Mouse (Mus musculus) WW6 (cell line): ENCODE measurements around the gene Selenof.

ENCODE experiments used
- DNase-seq: peaks from one replicate; pipeline ENCODE4 v3.0.0-alpha.2; 2013; ENCODE audit warnings: low read depth, low spot score

Selenof gene

DNA sequence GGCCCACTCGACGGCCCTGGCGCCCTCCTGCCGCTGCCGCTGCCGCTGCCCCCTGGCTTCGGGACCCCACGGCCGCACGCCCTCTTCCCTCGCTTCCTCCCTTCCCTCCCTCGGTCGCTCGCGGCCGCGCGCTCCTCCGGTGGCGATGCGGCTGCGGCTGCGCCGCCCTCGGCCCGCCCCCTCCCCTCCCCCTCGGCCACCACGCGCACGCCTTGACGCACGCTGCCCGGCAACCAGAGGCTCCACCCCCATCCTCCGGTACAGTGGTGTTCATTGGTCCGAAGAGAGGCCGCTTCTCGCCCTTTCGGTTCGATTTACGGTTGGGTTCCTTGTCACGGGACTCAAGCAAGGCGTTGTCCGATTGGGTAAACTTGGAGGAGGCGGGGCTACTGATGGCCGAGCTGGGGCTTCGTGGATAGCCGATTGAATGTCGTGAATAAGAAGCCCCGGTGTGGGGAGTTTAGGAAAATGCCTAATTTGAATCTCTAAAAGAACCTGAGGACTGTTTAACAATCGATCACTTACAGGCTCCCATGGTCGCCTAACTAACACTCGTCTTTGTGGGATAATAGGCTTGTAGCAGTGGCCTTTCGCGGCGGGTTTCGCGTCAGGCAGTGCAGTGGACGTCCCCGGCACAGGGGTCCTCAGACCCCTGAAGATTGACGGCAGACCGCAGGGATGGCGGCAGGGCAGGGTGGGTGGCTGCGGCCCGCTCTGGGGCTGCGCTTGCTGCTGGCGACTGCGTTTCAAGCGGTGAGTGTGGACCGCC is at the start of gene Selenof, which contains the start of gene Hs2st1:
Gene Selenof, plus strand, starts transcription at position 258 of the 769 bp plus-strand sequence.
Gene Hs2st1, minus strand, starts transcription at position 135 of the 769 bp plus-strand sequence.
- peak; percentile 97 for DNase-seq

DNA sequence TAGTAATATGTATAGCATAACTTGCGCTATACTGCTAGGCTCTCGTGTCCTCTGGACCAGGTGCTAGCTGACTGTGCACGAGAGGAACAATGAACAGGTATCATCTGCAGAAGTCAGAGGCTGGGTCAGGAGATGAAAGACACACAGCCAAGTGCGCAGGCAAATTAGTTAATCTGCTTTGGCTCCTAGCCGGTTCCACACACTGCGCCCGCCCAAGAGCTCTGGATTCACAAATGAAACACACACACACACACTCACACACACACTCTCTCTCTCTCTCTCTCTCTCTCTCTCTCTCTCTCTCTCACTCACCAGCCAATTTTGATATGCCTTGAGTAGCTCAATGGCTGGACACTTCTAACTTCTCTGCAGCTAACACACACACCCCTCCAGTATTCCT is 42.2 kb upstream of the Selenof start:
- no peak for DNase-seq

DNA sequence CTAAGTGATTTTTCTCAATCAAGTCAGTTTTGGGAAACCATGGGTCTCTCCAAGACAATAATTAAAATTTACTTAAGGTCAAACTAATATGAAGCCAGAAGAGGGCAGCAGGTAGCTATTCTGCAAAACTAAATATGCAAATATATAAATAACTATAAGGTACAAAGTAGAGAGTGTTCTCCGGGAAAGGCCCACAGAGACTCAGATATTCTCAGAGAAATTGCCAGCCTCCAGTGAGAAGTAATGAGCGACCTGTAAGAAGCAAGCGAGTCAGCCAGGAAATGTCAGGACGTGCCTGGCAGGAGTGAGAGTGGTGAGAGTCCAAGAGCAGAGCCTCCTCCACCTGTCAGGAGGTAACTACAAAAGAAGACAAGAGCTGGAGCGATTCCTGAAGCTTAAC is 39.1 kb upstream of the Selenof start:
- no peak for DNase-seq

DNA sequence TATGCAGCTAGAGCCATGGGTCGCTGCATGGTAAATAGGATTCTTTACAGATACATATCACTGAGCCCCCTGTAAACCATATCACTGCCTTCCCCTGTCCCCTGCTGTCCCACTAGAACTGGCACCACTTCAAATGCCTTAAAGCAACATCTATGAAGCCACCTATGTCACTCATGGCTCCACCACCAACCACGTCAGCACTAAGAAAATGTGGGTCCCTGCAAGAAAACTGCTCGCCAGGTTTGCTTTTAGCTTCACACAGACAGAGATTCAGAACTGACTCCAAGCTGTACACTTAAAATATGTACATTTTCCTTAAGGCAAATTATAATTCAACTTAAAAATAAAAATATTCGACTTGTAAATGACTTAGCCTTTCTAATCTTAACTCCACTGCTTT is 35.0 kb upstream of the Selenof start:
- no peak for DNase-seq

DNA sequence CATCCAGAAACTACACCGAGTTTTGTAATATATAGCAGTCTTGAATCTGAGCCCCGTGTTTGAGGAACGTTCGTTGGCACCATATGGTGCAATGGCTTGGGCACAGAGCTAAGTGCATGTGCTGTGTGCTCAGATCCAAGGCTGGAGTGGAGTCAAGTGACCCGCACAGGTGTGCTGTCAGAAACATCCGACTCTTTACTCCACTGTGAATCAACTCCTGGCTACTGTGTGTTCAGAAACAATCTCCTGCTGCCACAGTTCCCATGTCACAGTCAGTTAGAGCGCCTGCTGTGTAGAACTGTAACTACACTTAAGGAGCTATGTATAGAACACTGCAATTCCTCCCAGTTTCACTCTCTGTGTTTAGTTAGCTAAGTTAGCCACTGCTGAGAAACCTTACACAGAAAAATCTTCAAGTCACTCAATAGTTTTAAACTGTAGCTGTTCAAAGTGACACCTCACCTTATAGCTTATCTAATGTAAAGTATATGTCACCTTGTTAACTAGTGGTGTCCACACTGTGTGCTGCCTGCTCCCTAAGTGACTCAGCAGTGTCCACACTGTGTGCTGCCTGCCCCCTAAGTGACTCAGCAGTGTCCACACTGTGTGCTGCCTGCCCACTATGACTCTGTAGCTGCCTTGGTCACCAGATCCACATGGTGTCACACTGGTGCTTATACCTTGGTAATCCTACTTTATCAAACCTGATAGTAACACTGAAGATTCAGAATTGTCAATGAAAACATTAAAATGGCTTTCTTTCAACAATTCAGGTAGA is 32.8 kb upstream of the Selenof start:
- DNase-seq, result no peak

- no peak for DNase-seq
Measured at GRCm38 (mm10) chr3:144539051-144539450, 31.1 kb upstream of the Selenof start.

DNA sequence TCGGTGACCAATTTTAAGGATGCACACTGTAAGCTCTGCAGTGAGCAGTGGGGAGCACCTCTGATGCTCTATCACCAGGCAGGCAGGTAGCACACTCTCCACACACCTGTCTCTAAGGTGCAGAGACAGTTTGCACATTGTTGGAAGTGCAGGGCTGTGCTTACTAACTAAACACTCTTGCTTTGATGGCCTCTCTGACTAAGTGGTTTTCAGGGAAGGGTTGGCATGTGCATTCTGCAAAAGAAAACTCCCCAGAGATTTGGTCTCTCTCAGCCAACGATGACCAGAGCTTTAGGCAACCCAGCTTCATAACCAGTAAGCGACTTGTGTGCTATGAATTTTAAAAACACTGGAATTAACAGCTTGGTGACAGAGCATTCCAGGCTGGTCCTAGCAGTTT is 29.3 kb upstream of the Selenof start:
- DNase-seq, result no peak

GRCm38 (mm10) chr3:144541906-144542438 is 28.1 kb upstream of the Selenof start:
- DNase-seq, result no peak

GRCm38 (mm10) chr3:144545152-144545551 is 25.0 kb upstream of the Selenof start:
- DNase-seq, result no peak

DNA sequence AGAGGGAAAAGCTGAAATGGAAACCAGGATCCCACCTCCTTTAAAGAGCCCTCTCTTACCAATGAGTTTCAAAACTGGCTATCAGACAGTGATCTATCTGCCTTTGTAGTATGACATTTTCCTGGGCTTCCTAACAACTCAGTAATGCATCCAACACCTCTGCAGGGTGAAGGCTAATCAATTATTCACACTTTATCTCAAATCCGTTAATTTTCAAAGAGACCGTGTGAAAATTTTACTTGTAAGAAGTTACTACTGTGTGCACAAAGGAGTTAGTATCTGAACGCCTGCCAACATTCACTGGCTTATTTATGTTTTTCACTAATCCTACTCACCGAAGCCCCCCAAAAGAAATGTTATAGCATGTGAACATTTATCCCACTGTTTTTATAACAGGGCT is 24.3 kb upstream of the Selenof start:
- no peak for DNase-seq

DNA sequence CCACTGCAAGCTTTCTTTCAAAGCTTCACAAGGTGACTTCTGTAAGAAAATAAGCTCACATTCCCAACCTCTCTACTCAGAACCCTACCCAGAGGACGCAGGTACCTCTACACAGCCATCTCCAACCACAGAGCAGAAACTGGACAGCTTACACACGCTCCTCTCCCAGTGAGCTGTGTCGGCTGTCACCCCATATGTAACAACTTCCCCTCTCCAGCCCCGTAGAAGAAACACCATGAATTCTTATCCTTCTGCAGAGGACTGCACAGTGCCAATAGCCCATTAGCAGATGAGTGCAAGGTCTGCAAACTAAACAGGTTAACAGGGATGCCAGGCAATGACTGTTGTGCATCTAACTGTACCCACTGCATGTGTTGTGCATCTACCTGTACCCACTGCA is 23.6 kb upstream of the Selenof start:
- no peak for DNase-seq

DNA sequence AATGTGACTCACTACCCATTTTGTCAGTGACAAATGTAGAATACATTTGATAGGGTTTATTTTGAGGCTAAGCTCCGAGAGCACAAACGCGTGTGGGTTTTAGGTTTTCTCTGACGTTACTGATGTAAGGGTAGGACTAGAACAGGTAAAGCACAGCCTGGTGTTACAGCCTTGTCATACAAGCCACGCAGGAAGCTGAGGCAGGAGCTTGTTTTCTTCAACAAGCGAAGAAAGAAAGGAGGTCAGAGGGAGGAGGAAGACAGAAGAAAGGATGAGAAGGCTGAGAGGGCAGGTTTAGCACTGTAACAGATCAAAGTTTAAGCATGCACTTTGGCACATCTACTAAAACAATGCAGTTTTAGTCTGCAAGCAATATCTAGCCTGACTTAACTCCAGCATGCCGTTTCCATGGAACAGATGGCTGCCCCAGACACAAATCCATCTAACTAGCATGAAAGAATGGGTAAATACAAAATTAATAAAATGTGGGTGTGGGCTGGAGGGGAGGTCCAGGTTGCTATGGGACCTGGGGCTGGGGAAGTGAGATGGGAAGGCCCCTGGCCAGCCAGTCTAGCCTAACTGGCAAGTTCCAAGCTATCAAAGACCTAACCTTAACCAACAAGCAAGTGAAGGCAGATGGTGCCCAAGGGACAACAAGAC is 21.8 kb upstream of the Selenof start:
- no peak for DNase-seq

- DNase-seq, result no peak
Measured at GRCm38 (mm10) chr3:144550036-144550435, 20.1 kb upstream of the Selenof start.

DNA sequence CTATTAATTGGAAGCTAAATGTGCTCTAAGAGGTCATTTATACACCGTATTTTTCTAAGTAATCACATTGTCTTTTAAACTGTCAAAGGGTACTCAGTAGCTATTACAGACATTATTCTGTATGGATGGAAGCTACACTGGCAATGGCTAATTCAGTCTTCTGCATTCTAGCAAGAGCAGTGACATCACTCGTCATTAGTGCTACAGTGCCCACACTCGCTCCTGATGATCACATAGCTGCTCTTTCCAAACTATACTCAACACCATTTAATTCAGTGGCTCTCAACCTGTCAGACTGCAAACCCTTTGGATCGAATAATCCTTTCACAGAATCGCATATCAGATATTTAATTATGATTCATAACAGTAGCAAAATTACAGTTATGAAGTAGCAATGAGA is 19.4 kb upstream of the Selenof start:
- DNase-seq, result no peak

GRCm38 (mm10) chr3:144551416-144551815 is 18.7 kb upstream of the Selenof start:
- DNase-seq, result no peak

DNA sequence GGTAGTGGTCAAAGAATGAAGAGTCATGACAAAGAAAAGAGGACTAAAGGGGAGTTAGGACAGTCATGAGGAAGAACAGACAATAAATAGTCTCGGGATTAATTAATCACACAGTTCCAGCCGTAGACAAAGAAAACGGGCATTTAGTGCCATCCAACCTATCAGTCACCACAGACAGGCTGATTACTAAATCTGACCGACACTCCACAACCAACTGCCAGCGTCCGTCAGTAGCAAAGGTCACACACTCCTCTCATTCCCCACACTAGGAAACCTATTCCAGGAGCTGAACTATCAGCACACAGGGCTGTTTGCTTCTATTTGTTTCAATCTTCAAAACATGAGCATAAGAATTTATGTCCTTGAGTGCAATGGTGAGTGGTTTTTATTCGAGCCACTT is 16.2 kb upstream of the Selenof start:
- DNase-seq, result no peak

- no peak for DNase-seq
Measured at GRCm38 (mm10) chr3:144554503-144554902, 15.6 kb upstream of the Selenof start.

- no peak for DNase-seq
Measured at GRCm38 (mm10) chr3:144555144-144555543, 15.0 kb upstream of the Selenof start.

DNA sequence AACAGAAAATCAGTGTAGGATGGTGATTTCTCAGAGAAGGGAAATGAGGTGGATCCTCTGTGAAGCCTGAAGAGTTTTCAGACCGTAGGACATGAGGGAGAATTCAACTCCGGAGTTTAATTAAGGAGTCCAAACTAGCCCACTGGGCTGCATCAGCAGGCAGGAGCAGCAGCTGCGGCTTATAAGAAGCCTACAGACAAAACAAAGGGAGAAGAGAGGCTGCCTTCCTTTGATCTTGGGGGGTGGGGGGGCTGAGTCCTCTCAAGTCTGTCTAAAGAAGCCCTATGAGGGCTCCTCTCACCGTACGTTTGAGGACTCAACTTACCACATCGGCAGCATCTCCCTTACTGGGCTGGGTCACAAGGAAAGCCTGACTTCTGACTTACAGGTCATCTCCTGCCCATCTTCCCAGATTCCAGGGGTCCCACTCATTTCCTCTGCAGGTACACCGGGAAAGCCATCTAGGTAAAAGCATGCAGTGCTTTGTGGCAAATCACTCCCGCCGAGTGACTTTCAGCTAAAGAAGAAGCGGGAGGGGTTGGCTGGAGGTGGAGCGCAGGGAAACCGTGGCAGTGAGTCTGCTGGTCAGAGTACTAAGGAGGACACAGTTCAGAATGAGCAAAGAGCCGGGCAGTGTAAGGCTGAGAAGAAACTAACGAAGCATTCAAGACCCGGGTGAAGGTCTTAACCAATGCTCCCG is 13.3 kb upstream of the Selenof start:
- DNase-seq, result no peak

- DNase-seq, result no peak
Measured at GRCm38 (mm10) chr3:144558274-144558673, 11.8 kb upstream of the Selenof start.

DNA sequence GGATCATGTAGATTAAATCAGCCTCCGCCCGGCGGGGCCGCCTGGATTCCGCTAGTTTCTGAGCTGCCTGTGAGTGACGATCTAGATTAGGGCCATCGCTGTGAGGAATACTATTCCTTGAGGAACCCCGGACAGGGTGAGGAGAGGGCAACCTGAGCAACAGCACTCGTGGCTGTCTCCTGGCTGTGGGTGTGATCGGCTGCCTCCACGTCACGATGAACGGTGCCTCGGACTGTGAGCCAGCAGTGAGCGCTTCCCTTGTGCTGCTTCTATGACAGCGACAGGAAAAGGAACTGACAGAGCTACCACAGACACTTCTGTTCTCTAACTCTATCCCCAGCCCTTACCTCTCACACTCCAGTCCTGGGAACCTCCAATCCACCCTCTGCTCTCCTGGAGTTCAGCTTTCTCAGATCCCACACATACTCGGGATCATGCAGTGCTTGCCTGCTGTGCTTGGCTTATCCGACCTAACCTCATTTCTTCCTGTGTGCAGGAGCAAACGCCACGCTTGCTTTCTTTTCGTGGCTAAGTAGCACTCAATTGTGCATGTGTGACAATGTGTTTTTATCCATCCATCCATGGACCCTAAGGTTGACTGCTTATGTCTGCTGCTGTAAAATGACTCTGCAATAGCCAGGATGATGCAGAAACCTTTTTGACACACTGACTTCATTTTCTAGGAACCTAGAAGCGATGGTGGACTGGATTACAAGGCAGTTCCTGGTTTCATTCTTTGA is 8.4 kb upstream of the Selenof start:
- DNase-seq, result no peak
